Mouse (Mus musculus): ENCODE results near the gene Smoc1.

Smoc1 gene

GRCm38 (mm10) chr12:81026277-81026994 lies at the start of gene Smoc1:
Gene Smoc1 (plus strand): TSS chr12:81026808.
- peak; percentile 13 for DNase-seq (ENCODE audit: low read depth, low spot score)

GRCm38 (mm10) chr12:80982326-80982725 lies 44.3 kb upstream of the Smoc1 start:
- DNase-seq (ENCODE audit: low read depth, low spot score): no peak

GRCm38 (mm10) chr12:80983695-80984094 lies 42.9 kb upstream of the Smoc1 start:
- no peak for DNase-seq (ENCODE audit: low read depth, low spot score)

- DNase-seq (ENCODE audit: low read depth, low spot score): no peak
These were observed 40.0 kb upstream of the Smoc1 start for GRCm38 (mm10) chr12:80986628-80987027.

- DNase-seq (ENCODE audit: low read depth, low spot score): no peak
These were observed 38.3 kb upstream of the Smoc1 start for GRCm38 (mm10) chr12:80988286-80988685.

- DNase-seq (ENCODE audit: low read depth, low spot score): no peak
These were observed 35.6 kb upstream of the Smoc1 start for GRCm38 (mm10) chr12:80990901-80991445.

- DNase-seq (ENCODE audit: low read depth, low spot score): no peak
These were observed 34.8 kb upstream of the Smoc1 start for GRCm38 (mm10) chr12:80991806-80992205.

GRCm38 (mm10) chr12:80992540-80993122 lies 34.0 kb upstream of the Smoc1 start:
- no peak for DNase-seq (ENCODE audit: low read depth, low spot score)

GRCm38 (mm10) chr12:80993773-80994172 lies 32.8 kb upstream of the Smoc1 start:
- no peak for DNase-seq (ENCODE audit: low read depth, low spot score)

- DNase-seq (ENCODE audit: low read depth, low spot score): no peak
These were observed 31.3 kb upstream of the Smoc1 start for GRCm38 (mm10) chr12:80995326-80995725.

- DNase-seq (ENCODE audit: low read depth, low spot score): no peak
These were observed 29.0 kb upstream of the Smoc1 start for GRCm38 (mm10) chr12:80997652-80998051.

GRCm38 (mm10) chr12:80998528-80999221 lies 27.9 kb upstream of the Smoc1 start:
- DNase-seq (ENCODE audit: low read depth, low spot score): no peak

GRCm38 (mm10) chr12:81000924-81001323 lies 25.7 kb upstream of the Smoc1 start:
- no peak for DNase-seq (ENCODE audit: low read depth, low spot score)

- DNase-seq (ENCODE audit: low read depth, low spot score): no peak
These were observed 23.6 kb upstream of the Smoc1 start for GRCm38 (mm10) chr12:81002841-81003635.

- DNase-seq (ENCODE audit: low read depth, low spot score): no peak
These were observed 16.8 kb upstream of the Smoc1 start for GRCm38 (mm10) chr12:81009813-81010212.

GRCm38 (mm10) chr12:81011994-81012393 lies 14.6 kb upstream of the Smoc1 start:
- DNase-seq (ENCODE audit: low read depth, low spot score): no peak

- DNase-seq (ENCODE audit: low read depth, low spot score): no peak
These were observed 13.1 kb upstream of the Smoc1 start for GRCm38 (mm10) chr12:81013496-81013895.

GRCm38 (mm10) chr12:81017624-81018023 lies 9.0 kb upstream of the Smoc1 start:
- DNase-seq (ENCODE audit: low read depth, low spot score): no peak

GRCm38 (mm10) chr12:81018516-81019279 lies 7.9 kb upstream of the Smoc1 start:
- DNase-seq (ENCODE audit: low read depth, low spot score): no peak

GRCm38 (mm10) chr12:81019280-81019935 lies 7.2 kb upstream of the Smoc1 start:
- DNase-seq (ENCODE audit: low read depth, low spot score): no peak
